Mouse (Mus musculus) bone marrow, adult 2 months (tissue): ENCODE results near the gene Sptbn2.

Experiments
- CTCF ChIP-seq: fragments of 200-500 bp; IDR thresholded peaks from 2 replicates; pipeline ENCODE4 v1.5.1; 2011; ENCODE audit warnings: low read length, control low read depth; ENCODE audit not compliant: control insufficient read depth, insufficient read depth
- POLR2A ChIP-seq: fragments of 200-500 bp; IDR thresholded peaks from 2 replicates; pipeline ENCODE4 v1.6.1; 2011; ENCODE audit warnings: low read depth, mild to moderate bottlenecking, control low read depth, low read length, borderline replicate concordance; ENCODE audit not compliant: control insufficient read depth

GRCm38 (mm10) chr19:4716756-4717155 lies 5.8 kb downstream of the Sptbn2 start:
- TF ChIP-seq POLR2A (no peak), CTCF (no peak)
